Mouse (Mus musculus) neural tube, embryonic 14.5 days (tissue): Measurements from ENCODE around the gene Gtf2a1l. TPM values are rescaled to one million over a fixed set of nuclear protein-coding genes. Genes with fewer than 3 reads are reported as not detected.
A peak's percentile ranks its signal among the peaks of the same experiment; 100 is the strongest.

Source experiments
- ATAC-seq: fragments of 200-750 bp; cut with Nextera tagmentation; 2 replicates; pipeline ENCODE4 v1.8.0; 2017; ENCODE audit warnings: low read depth, mild to moderate bottlenecking, moderate TSS enrichment, moderate library complexity
- H3K27ac ChIP-seq: fragments of 300-500 bp; sonication (generic); 2 replicates; pipeline ENCODE4 v1.5.1; 2014; ENCODE audit warnings: low read depth, mild to moderate bottlenecking, control low read depth, low read length, moderate library complexity, mixed read lengths
- H3K27me3 ChIP-seq: fragments of 300-500 bp; sonication (generic); 2 replicates; pipeline ENCODE4 v1.6.1; 2014; ENCODE audit warnings: low read length; ENCODE audit not compliant: control insufficient read depth, insufficient read depth
- H3K36me3 ChIP-seq: fragments of 300-500 bp; sonication (generic); 2 replicates; pipeline ENCODE4 v1.6.1; 2014; ENCODE audit warnings: low read length, mixed read lengths; ENCODE audit not compliant: control insufficient read depth, insufficient read depth
- H3K4me1 ChIP-seq: fragments of 300-500 bp; sonication (generic); 2 replicates; pipeline ENCODE4 v1.6.1; 2014; ENCODE audit warnings: low read length; ENCODE audit not compliant: control insufficient read depth, insufficient read depth
- H3K4me2 ChIP-seq: fragments of 300-500 bp; sonication (generic); 2 replicates; pipeline ENCODE4 v1.6.1; 2014; ENCODE audit warnings: mild to moderate bottlenecking, low read depth, low read length, control low read depth
- H3K4me3 ChIP-seq: fragments of 300-500 bp; sonication (generic); 2 replicates; pipeline ENCODE4 v1.5.1; 2014; ENCODE audit warnings: low read depth, low read length, control low read depth, mixed read lengths
- H3K9ac ChIP-seq: fragments of 300-500 bp; sonication (generic); replicated peaks from 2 replicates; pipeline ENCODE4 v1.6.1; 2014; ENCODE audit warnings: low read depth, mild to moderate bottlenecking, control low read depth, low read length, mixed read lengths
- H3K9me3 ChIP-seq: fragments of 300-500 bp; sonication (generic); 2 replicates; pipeline ENCODE4 v1.6.1; 2016; ENCODE audit warnings: low read length; ENCODE audit not compliant: control insufficient read depth
- WGBS: fragments of 180-500 bp; shearing (Covaris S2); extraction: QIAGEN DNeasy Blood & Tissue Kit; methylation state at CpG from one replicate; pipeline ENCODE4 v1.1.7; 2014; 5-methylcytosine and 5-hydroxymethylcytosine counted together
- polyA plus RNA-seq: library from polyadenylated mRNA; unstranded; fragments of >200 nt; fragmentation: Nextera tagmentation; extraction: Ambion mirVana; gene quantifications from 2 replicates; pipeline ENCODE4 v1.2.1, GENCODE M21; 2014

The Gtf2a1l gene
- polyA plus RNA-seq, 1 experiment from 2014 or later = 0.19 TPM

- no peaks in the 10 kb centered on the region for H3K36me3 ChIP-seq
- H3K4me3 ChIP-seq = no peak overlapping the region
- H3K27me3 ChIP-seq = no peaks in the 10 kb centered on the region
- H3K4me1 ChIP-seq = no peaks in the 10 kb centered on the region
- no peak overlapping the region for H3K4me2 ChIP-seq
- no peak for ATAC-seq
- no peak overlapping the region for H3K9ac ChIP-seq
- no peaks in the 10 kb centered on the region for H3K9me3 ChIP-seq
- WGBS = 94% methylated on average over 7 of the region's 7 CpGs
- no peak overlapping the region for H3K27ac ChIP-seq
Observed at GRCm38 (mm10) chr17:88644876-88645275, 23.6 kb upstream of the Gtf2a1l start.

- no peaks in the 10 kb centered on the region for H3K4me1 ChIP-seq
- no peaks in the 10 kb centered on the region for H3K9me3 ChIP-seq
- no peak for ATAC-seq
- no peaks in the 10 kb centered on the region for H3K27me3 ChIP-seq
- H3K36me3 ChIP-seq = no peaks in the 10 kb centered on the region
- no peak overlapping the region for H3K9ac ChIP-seq
- 91% methylated on average over 11 of the region's 11 CpGs for WGBS
- no peak overlapping the region for H3K4me2 ChIP-seq
- H3K27ac ChIP-seq = no peak overlapping the region
- H3K4me3 ChIP-seq = no peak overlapping the region
Observed at GRCm38 (mm10) chr17:88645299-88645698, 23.2 kb upstream of the Gtf2a1l start.

GRCm38 (mm10) chr17:88647149-88647548 lies 21.3 kb upstream of the Gtf2a1l start:
- WGBS = 96% methylated on average over 3 of the region's 3 CpGs
- no peak for ATAC-seq
- Histone ChIP-seq H3K9me3 (no peaks in the 10 kb centered on the region), H3K27ac (no peak overlapping the region), H3K36me3 (no peaks in the 10 kb centered on the region), H3K4me2 (no peak overlapping the region), H3K4me3 (no peak overlapping the region), H3K27me3 (no peaks in the 10 kb centered on the region), H3K9ac (no peak overlapping the region), H3K4me1 (no peaks in the 10 kb centered on the region)

GRCm38 (mm10) chr17:88652010-88652409 lies 16.4 kb upstream of the Gtf2a1l start:
- 5% methylated on average over 9 of the region's 9 CpGs for WGBS
- Histone ChIP-seq H3K9ac (no peak overlapping the region), H3K4me1 (no peaks in the 10 kb centered on the region), H3K4me2 (no peak overlapping the region), H3K36me3 (no peaks in the 10 kb centered on the region), H3K4me3 (no peak overlapping the region), H3K9me3 (no peaks in the 10 kb centered on the region), H3K27ac (no peak overlapping the region), H3K27me3 (no peaks in the 10 kb centered on the region)
- ATAC-seq = 0 out of 2 replicates have a peak, but pooled peaks have one; percentile 21

GRCm38 (mm10) chr17:88652702-88653374 lies 15.6 kb upstream of the Gtf2a1l start:
- no peaks in the 10 kb centered on the region for H3K4me1 ChIP-seq
- H3K4me2 ChIP-seq = peak overlapping the region; percentile 7; the same call in 1 of the 2 replicates
- ATAC-seq = peak; percentile 86
- no peak overlapping the region for H3K27ac ChIP-seq
- 17% methylated on average over 21 of the region's 21 CpGs for WGBS
- H3K27me3 ChIP-seq = no peaks in the 10 kb centered on the region
- H3K9me3 ChIP-seq = no peaks in the 10 kb centered on the region
- no peaks in the 10 kb centered on the region for H3K36me3 ChIP-seq
- H3K4me3 ChIP-seq = no peak overlapping the region
- no peak overlapping the region; the same call in 1 of the 2 replicates for H3K9ac ChIP-seq

- no peak overlapping the region for H3K4me2 ChIP-seq
- ATAC-seq = no peak
- no peak overlapping the region for H3K27ac ChIP-seq
- 84% methylated on average over 4 of the region's 4 CpGs for WGBS
- H3K4me3 ChIP-seq = no peak overlapping the region
- H3K27me3 ChIP-seq = no peaks in the 10 kb centered on the region
- H3K9me3 ChIP-seq = no peaks in the 10 kb centered on the region
- no peaks in the 10 kb centered on the region for H3K36me3 ChIP-seq
- H3K4me1 ChIP-seq = no peaks in the 10 kb centered on the region
- H3K9ac ChIP-seq = no peak overlapping the region
Observed at GRCm38 (mm10) chr17:88653375-88653769, 15.1 kb upstream of the Gtf2a1l start.

- no peaks in the 10 kb centered on the region for H3K27me3 ChIP-seq
- no peak overlapping the region for H3K4me2 ChIP-seq
- 72% methylated on average over 6 of the region's 6 CpGs for WGBS
- no peaks in the 10 kb centered on the region for H3K4me1 ChIP-seq
- H3K9me3 ChIP-seq = no peaks in the 10 kb centered on the region
- H3K4me3 ChIP-seq = no peak overlapping the region
- H3K27ac ChIP-seq = no peak overlapping the region
- H3K36me3 ChIP-seq = no peaks in the 10 kb centered on the region
- ATAC-seq = no peak
- H3K9ac ChIP-seq = no peak overlapping the region
Observed at GRCm38 (mm10) chr17:88658510-88658909, 9.9 kb upstream of the Gtf2a1l start.

- H3K9ac ChIP-seq = no peak overlapping the region
- 44% methylated on average over 2 of the region's 2 CpGs for WGBS
- no peak overlapping the region for H3K4me3 ChIP-seq
- no peaks in the 10 kb centered on the region for H3K36me3 ChIP-seq
- no peak overlapping the region for H3K27ac ChIP-seq
- H3K4me2 ChIP-seq = no peak overlapping the region
- H3K4me1 ChIP-seq = no peaks in the 10 kb centered on the region
- ATAC-seq = no peak
- no peaks in the 10 kb centered on the region for H3K9me3 ChIP-seq
- no peaks in the 10 kb centered on the region for H3K27me3 ChIP-seq
Observed at GRCm38 (mm10) chr17:88666076-88666475, 2.4 kb upstream of the Gtf2a1l start.

- Histone ChIP-seq H3K4me2 (no peak overlapping the region), H3K9me3 (no peaks in the 10 kb centered on the region), H3K27ac (0 out of 2 replicates have a peak overlapping the region, but pooled peaks have one; percentile 22), H3K9ac (no peak overlapping the region), H3K4me1 (no peaks in the 10 kb centered on the region), H3K27me3 (no peaks in the 10 kb centered on the region), H3K4me3 (no peak overlapping the region), H3K36me3 (no peaks in the 10 kb centered on the region)
- ATAC-seq = no peak; the same call in 1 of the 2 replicates
- 11% methylated on average over 2 of the region's 2 CpGs for WGBS
Observed at GRCm38 (mm10) chr17:88669921-88670320, 1.5 kb downstream of the Gtf2a1l start.
